Mouse (Mus musculus) lung, embryonic 14.5 days (tissue): ENCODE results near the gene Sar1a. TPM values are rescaled to one million over a fixed set of nuclear protein-coding genes. Genes with fewer than 3 reads are reported as not detected.

Source experiments
- ATAC-seq: fragments of 200-750 bp; cut with Nextera tagmentation; 2 replicates; pipeline ENCODE4 v1.8.0; 2017; ENCODE audit warnings: mild to moderate bottlenecking, moderate TSS enrichment, moderate library complexity; ENCODE audit not compliant: insufficient read depth
- DNase-seq: peaks from one replicate; pipeline ENCODE4 v3.0.0-alpha.2; 2015
- H3K27ac ChIP-seq: fragments of 300-500 bp; sonication (generic); 2 replicates; pipeline ENCODE4 v1.5.1; 2014; ENCODE audit warnings: low read depth, mild to moderate bottlenecking, moderate library complexity
- H3K27me3 ChIP-seq: fragments of 300-500 bp; sonication (generic); 2 replicates; pipeline ENCODE4 v1.6.1; 2014; ENCODE audit warnings: low read length, control low read depth; ENCODE audit not compliant: insufficient read depth
- H3K36me3 ChIP-seq: fragments of 300-500 bp; sonication (generic); 2 replicates; pipeline ENCODE4 v1.6.1; 2014; ENCODE audit warnings: control low read depth; ENCODE audit not compliant: insufficient read depth
- H3K4me1 ChIP-seq: fragments of 300-500 bp; sonication (generic); 2 replicates; pipeline ENCODE4 v1.6.1; 2014; ENCODE audit warnings: antibody characterized with exemption, control low read depth; ENCODE audit not compliant: insufficient read depth
- H3K4me2 ChIP-seq: fragments of 300-500 bp; sonication (generic); 2 replicates; pipeline ENCODE4 v1.6.1; 2014; ENCODE audit warnings: mild to moderate bottlenecking
- H3K4me3 ChIP-seq: fragments of 300-500 bp; sonication (generic); 2 replicates; pipeline ENCODE4 v1.5.1; 2014; ENCODE audit warnings: low read depth, low read length
- H3K9ac ChIP-seq: fragments of 300-500 bp; sonication (generic); 2 replicates; pipeline ENCODE4 v1.6.1; 2014
- H3K9me3 ChIP-seq: fragments of 300-500 bp; sonication (generic); 2 replicates; pipeline ENCODE4 v1.6.1; 2016; ENCODE audit warnings: low read depth, low read length, control low read depth
- CTCF ChIP-seq: IDR thresholded peaks from 2 replicates; pipeline ENCODE4 v1.5.1; 2016; ENCODE audit warnings: antibody characterized with exemption, low read depth
- WGBS: fragments of 180-500 bp; shearing (Covaris S2); extraction: QIAGEN DNeasy Blood & Tissue Kit; methylation state at CpG from one replicate; pipeline ENCODE4 v1.1.7; 2014; 5-methylcytosine and 5-hydroxymethylcytosine counted together
- polyA plus RNA-seq: library from polyadenylated mRNA; unstranded; fragments of >200 nt; fragmentation: Nextera tagmentation; extraction: Ambion mirVana; gene quantifications from 2 replicates; pipeline ENCODE4 v1.2.1, GENCODE M21; 2014

Sar1a gene
- polyA plus RNA-seq, 1 experiment from 2014 or later: 265 TPM

DNA sequence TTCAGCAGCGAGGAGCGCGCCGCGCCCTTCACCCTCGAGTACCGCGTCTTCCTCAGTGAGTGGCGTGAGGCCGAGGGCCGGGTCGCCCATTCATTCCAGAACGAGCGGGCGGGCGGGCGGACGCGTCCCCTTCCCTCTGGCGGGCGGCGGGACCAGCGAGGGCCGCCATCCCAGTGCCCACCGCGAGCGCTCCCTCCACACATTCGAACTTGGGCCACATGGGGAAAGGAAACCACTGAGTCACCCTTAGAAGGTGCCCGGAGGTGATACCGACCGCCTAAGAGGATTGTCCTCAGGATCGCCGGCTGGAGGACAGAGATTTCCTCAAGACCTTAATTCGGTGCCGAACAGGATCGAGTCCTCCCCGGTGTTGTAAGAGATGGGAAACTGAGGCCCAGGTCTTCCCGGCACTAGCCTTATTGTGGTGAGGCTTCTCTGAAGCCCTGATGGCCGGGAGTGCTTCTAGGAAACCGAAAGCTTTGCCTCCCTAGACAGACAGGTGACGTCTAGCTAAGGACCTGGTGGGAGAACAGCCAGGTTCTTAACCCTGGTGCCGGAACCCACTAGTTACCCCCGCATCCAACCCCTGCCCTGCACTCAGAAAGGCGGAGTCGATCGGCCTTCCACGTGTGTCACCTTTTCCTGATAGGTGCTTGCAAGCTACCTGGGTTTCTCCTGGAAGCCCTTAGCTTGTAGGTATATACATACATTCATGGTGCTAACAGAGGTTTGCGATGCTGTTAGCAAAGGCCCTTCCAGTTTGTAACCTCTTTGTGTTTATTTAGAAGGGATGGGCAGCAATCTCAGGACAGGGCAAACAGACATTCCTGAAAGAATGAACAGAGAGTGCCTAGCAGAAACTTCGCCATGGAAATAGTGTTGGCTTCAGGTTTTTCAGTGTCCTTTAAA, 31.1 kb upstream of the Sar1a start:
- no peaks in the 10 kb centered on the region for H3K4me1 ChIP-seq
- TF ChIP-seq CTCF: no peak
- 1% methylated on average over 49 of the region's 49 CpGs for WGBS
- peak; percentile 77 for ATAC-seq
- H3K4me3 ChIP-seq: peak overlapping the region; percentile 87
- peak overlapping the region; percentile 91 for H3K4me2 ChIP-seq
- H3K27me3 ChIP-seq: no peaks in the 10 kb centered on the region
- H3K9me3 ChIP-seq: no peaks in the 10 kb centered on the region
- DNase-seq: peak; percentile 22
- H3K9ac ChIP-seq: peak overlapping the region; percentile 79
- peak overlapping the region; percentile 76 for H3K27ac ChIP-seq
- peaks cover 28% of the 10 kb centered on the region; the same call in 1 of the 2 replicates for H3K36me3 ChIP-seq

GRCm38 (mm10) chr10:61654105-61654504, 26.0 kb upstream of the Sar1a start:
- Histone ChIP-seq H3K9ac (no peak overlapping the region), H3K4me1 (no peaks in the 10 kb centered on the region), H3K27me3 (no peaks in the 10 kb centered on the region), H3K36me3 (peaks cover 48% of the 10 kb centered on the region), H3K4me2 (no peak overlapping the region), H3K27ac (no peak overlapping the region), H3K4me3 (no peak overlapping the region), H3K9me3 (no peaks in the 10 kb centered on the region)
- 86% methylated on average over 4 of the region's 4 CpGs for WGBS
- ATAC-seq (no peak), DNase-seq (no peak)
- TF ChIP-seq CTCF: no peak

- Histone ChIP-seq H3K4me1 (no peaks in the 10 kb centered on the region), H3K4me3 (no peak overlapping the region), H3K9ac (no peak overlapping the region), H3K9me3 (no peaks in the 10 kb centered on the region), H3K36me3 (peaks cover 54% of the 10 kb centered on the region), H3K27ac (no peak overlapping the region), H3K27me3 (no peaks in the 10 kb centered on the region), H3K4me2 (no peak overlapping the region)
- TF ChIP-seq CTCF: no peak
- 83% methylated on average over 7 of the region's 7 CpGs for WGBS
- DNase-seq: no peak
- ATAC-seq: no peak
These were observed 25.4 kb upstream of the Sar1a start for GRCm38 (mm10) chr10:61654691-61655090.

DNA sequence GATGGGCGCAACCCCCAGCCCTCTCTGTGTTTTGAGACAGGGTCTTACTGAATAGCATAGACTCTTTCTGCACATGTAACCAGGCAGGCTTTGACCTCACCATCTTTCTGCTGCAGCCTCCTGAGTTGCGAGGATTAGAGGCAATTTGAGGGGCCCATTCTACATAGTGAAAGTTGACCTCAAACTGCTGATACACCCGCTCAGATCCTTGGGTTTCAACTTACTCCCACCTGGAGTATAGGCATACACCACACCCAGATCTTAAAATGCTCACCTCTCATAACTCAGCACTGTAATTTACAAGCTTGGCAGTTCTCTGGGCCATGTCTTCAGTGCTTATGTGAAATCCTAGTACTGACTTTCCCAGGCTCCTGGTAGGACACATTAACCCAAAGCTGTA, 24.9 kb upstream of the Sar1a start:
- TF ChIP-seq CTCF: no peak
- H3K27ac ChIP-seq: no peak overlapping the region
- no peak overlapping the region for H3K4me3 ChIP-seq
- no peak overlapping the region for H3K9ac ChIP-seq
- no peak overlapping the region for H3K4me2 ChIP-seq
- WGBS: 91% methylated on average over 3 of the region's 3 CpGs
- DNase-seq: no peak
- peaks cover 59% of the 10 kb centered on the region for H3K36me3 ChIP-seq
- ATAC-seq: no peak
- H3K9me3 ChIP-seq: no peaks in the 10 kb centered on the region
- H3K4me1 ChIP-seq: no peaks in the 10 kb centered on the region
- H3K27me3 ChIP-seq: no peaks in the 10 kb centered on the region

GRCm38 (mm10) chr10:61656928-61657882, 22.9 kb upstream of the Sar1a start:
- peaks cover 65% of the 10 kb centered on the region for H3K36me3 ChIP-seq
- WGBS: 84% methylated on average over 18 of the region's 18 CpGs

DNA sequence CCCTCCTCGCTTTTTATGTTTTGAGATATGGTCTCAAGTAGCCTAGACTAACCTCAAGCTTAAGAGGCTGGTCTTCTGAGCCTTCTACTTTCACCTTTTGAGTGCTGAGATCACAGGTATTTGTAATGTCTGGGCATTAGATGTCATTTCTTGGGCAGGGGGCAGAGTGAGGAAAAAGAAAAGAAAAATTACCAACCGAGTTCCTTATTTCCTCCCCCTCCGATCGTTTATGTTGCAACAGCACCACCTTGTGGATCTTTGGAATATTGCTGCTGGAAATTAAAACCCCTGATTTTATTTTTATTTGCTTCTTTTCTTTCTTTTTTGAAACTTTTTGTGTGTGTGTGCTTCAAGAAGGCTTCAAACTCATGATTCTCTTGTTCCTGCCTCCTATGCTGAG, 22.1 kb upstream of the Sar1a start:
- ATAC-seq (peak; percentile 44; the same call in 1 of the 2 replicates), DNase-seq (peak; percentile 81)
- no peak overlapping the region for H3K4me3 ChIP-seq
- H3K27me3 ChIP-seq: no peaks in the 10 kb centered on the region
- no peaks in the 10 kb centered on the region for H3K4me1 ChIP-seq
- H3K4me2 ChIP-seq: no peak overlapping the region
- H3K36me3 ChIP-seq: peaks cover 66% of the 10 kb centered on the region
- H3K9ac ChIP-seq: no peak overlapping the region
- peak; percentile 79 for TF ChIP-seq CTCF
- H3K27ac ChIP-seq: no peak overlapping the region
- 19% methylated on average over 4 of the region's 4 CpGs for WGBS
- no peaks in the 10 kb centered on the region for H3K9me3 ChIP-seq

More at GRCm38 (mm10) chr10:61656928-61657882, 22.9 kb upstream of the Sar1a start:
- Histone ChIP-seq H3K27ac (no peak overlapping the region), H3K9ac (no peak overlapping the region), H3K9me3 (no peaks in the 10 kb centered on the region), H3K4me3 (no peak overlapping the region), H3K27me3 (no peaks in the 10 kb centered on the region), H3K4me2 (no peak overlapping the region), H3K4me1 (no peaks in the 10 kb centered on the region)
- DNase-seq (no peak), ATAC-seq (peak; percentile 6; the same call in 1 of the 2 replicates)
- TF ChIP-seq CTCF: no peak

GRCm38 (mm10) chr10:61661887-61662286, 18.2 kb upstream of the Sar1a start:
- H3K27ac ChIP-seq: no peak overlapping the region

More at GRCm38 (mm10) chr10:61661887-61662286, 18.2 kb upstream of the Sar1a start:
- H3K4me1 ChIP-seq: no peaks in the 10 kb centered on the region
- WGBS: 64% methylated on average over 8 of the region's 8 CpGs
- peaks cover 71% of the 10 kb centered on the region for H3K36me3 ChIP-seq
- ATAC-seq (no peak; the same call in 1 of the 2 replicates), DNase-seq (no peak)
- H3K4me3 ChIP-seq: no peak overlapping the region
- no peaks in the 10 kb centered on the region for H3K9me3 ChIP-seq
- no peak for TF ChIP-seq CTCF
- H3K4me2 ChIP-seq: no peak overlapping the region
- H3K9ac ChIP-seq: no peak overlapping the region
- no peaks in the 10 kb centered on the region for H3K27me3 ChIP-seq
